Mouse (Mus musculus): Measurements from ENCODE around the gene Ntsr1.

Gene Ntsr1

GRCm38 (mm10) chr2:180562146-180562545 is 62.4 kb downstream of the Ntsr1 start:
- DNase-seq (ENCODE audit: low read depth, low spot score): no peak

- DNase-seq (ENCODE audit: low read depth, low spot score): no peak
These were observed 63.5 kb downstream of the Ntsr1 start for GRCm38 (mm10) chr2:180563296-180563695.

GRCm38 (mm10) chr2:180563841-180564240 is 64.1 kb downstream of the Ntsr1 start:
- no peak for DNase-seq (ENCODE audit: low read depth, low spot score)

GRCm38 (mm10) chr2:180566240-180566913 is 66.6 kb downstream of the Ntsr1 start:
- DNase-seq (ENCODE audit: low read depth, low spot score): peak; percentile 82

- DNase-seq (ENCODE audit: low read depth, low spot score): no peak
These were observed 69.4 kb downstream of the Ntsr1 start for GRCm38 (mm10) chr2:180569028-180569643.

GRCm38 (mm10) chr2:180576482-180576881 is 76.7 kb downstream of the Ntsr1 start:
- DNase-seq (ENCODE audit: low read depth, low spot score): no peak

- peak; percentile 76 for DNase-seq (ENCODE audit: low read depth, low spot score)
These were observed 78.9 kb downstream of the Ntsr1 start for GRCm38 (mm10) chr2:180578686-180579085.

GRCm38 (mm10) chr2:180581002-180581401 is 81.2 kb downstream of the Ntsr1 start, which contains the start of gene Mrgbp:
Gene Mrgbp, plus strand, starts transcription at chr2:180581304.
- peak; percentile 50 for DNase-seq (ENCODE audit: low read depth, low spot score)

- DNase-seq (ENCODE audit: low read depth, low spot score): peak; percentile 97
These were observed 82.8 kb downstream of the Ntsr1 start for GRCm38 (mm10) chr2:180582481-180583153.

- DNase-seq (ENCODE audit: low read depth, low spot score): no peak
These were observed 83.4 kb downstream of the Ntsr1 start for GRCm38 (mm10) chr2:180583154-180583507.

GRCm38 (mm10) chr2:180588736-180589122 is 89.0 kb downstream of the Ntsr1 start:
- no peak for DNase-seq (ENCODE audit: low read depth, low spot score)

GRCm38 (mm10) chr2:180589123-180589831 is 89.5 kb downstream of the Ntsr1 start, which contains the start of gene Ogfr:
Gene Ogfr, plus strand, starts transcription at chr2:180589245.
- DNase-seq (ENCODE audit: low read depth, low spot score): peak; percentile 91
